Mouse (Mus musculus) liver, embryonic 14.5 days (tissue): ENCODE results near the gene Gm35315. TPM values are rescaled to one million over a fixed set of nuclear protein-coding genes. Genes with fewer than 3 reads are reported as not detected.
A peak's percentile ranks its signal among the peaks of the same experiment; 100 is the strongest.
"Not testable (repeated sequence)": the region's sequence is repeated elsewhere in the genome, so short reads cannot be mapped to it uniquely, and the experiment has no call there.

Experiments
- ATAC-seq: fragments of 200-750 bp; cut with Nextera tagmentation; 2 replicates; pipeline ENCODE4 v1.8.0; 2017; ENCODE audit warnings: moderate number of reproducible peaks, mild to moderate bottlenecking, moderate library complexity; ENCODE audit not compliant: insufficient read depth
- DNase-seq, 3 experiments: peaks; one replicate each; pipeline ENCODE4 v3.0.0-alpha.2; 2012 to 2013; ENCODE audit warnings: low read depth in 3 of 3, low spot score in 3 of 3
- H3K27ac ChIP-seq: fragments of 300-500 bp; sonication (generic); 2 replicates; pipeline ENCODE4 v1.5.1; 2014; ENCODE audit warnings: moderate library complexity, mild to moderate bottlenecking, control low read depth, inconsistent platforms
- H3K27me3 ChIP-seq: fragments of 300-500 bp; sonication (generic); 2 replicates; pipeline ENCODE4 v1.6.1; 2014; ENCODE audit warnings: mild to moderate bottlenecking, low read length, moderate library complexity; ENCODE audit not compliant: control insufficient read depth, insufficient read depth
- H3K36me3 ChIP-seq: fragments of 300-500 bp; sonication (generic); replicated peaks from 2 replicates; pipeline ENCODE4 v1.6.1; 2014; ENCODE audit warnings: low read depth; ENCODE audit not compliant: control insufficient read depth, insufficient read depth
- H3K4me1 ChIP-seq, 2 experiments: fragments of 200-500 bp in 1 of 2; fragments of 300-500 bp in 1 of 2; sonication (generic) in 1 of 2; replicated peaks; 2 replicates each; pipeline ENCODE4 v1.6.1; 2012 to 2014; ENCODE audit warnings: antibody characterized with exemption in 1 of 2, inconsistent platforms in 1 of 2, low read length in 1 of 2; ENCODE audit not compliant: control insufficient read depth in 2 of 2, insufficient read depth in 2 of 2
- H3K4me2 ChIP-seq: fragments of 300-500 bp; sonication (generic); 2 replicates; pipeline ENCODE4 v1.6.1; 2014; ENCODE audit warnings: low read depth, mild to moderate bottlenecking, control low read depth, moderate library complexity
- H3K4me3 ChIP-seq, 2 experiments: fragments of 200-500 bp in 1 of 2; fragments of 300-500 bp in 1 of 2; sonication (generic) in 1 of 2; 2 replicates each; pipeline ENCODE4 v1.5.1; 2012 to 2014; ENCODE audit warnings: low read depth in 2 of 2, low read length in 2 of 2, mild to moderate bottlenecking in 2 of 2, control low read depth in 1 of 2, inconsistent platforms in 1 of 2, moderate library complexity in 1 of 2; ENCODE audit not compliant: insufficient read depth in 1 of 2
- H3K9ac ChIP-seq: fragments of 300-500 bp; sonication (generic); replicated peaks from 2 replicates; pipeline ENCODE4 v1.6.1; 2014; ENCODE audit warnings: mild to moderate bottlenecking, control low read depth, moderate library complexity
- H3K9me3 ChIP-seq: fragments of 300-500 bp; sonication (generic); 2 replicates; pipeline ENCODE4 v1.6.1; 2016; ENCODE audit warnings: low read length, mixed read lengths; ENCODE audit not compliant: control insufficient read depth
- CTCF ChIP-seq: IDR thresholded peaks from 2 replicates; pipeline ENCODE4 v1.5.1; 2016; ENCODE audit warnings: antibody characterized with exemption, low read depth, control low read depth
- EP300 ChIP-seq: IDR thresholded peaks from 2 replicates; pipeline ENCODE4 v1.6.1; 2016; ENCODE audit warnings: antibody characterized with exemption, low read depth
- WGBS: fragments of 180-500 bp; shearing (Covaris S2); extraction: QIAGEN DNeasy Blood & Tissue Kit; methylation state at CpG from one replicate; pipeline ENCODE4 v1.1.7; 2014; ENCODE audit not compliant: insufficient replicate concordance; 5-methylcytosine and 5-hydroxymethylcytosine counted together
- polyA plus RNA-seq, 2 experiments: library from polyadenylated mRNA; depleted of rRNA in 1 of 2; stranded (reverse) in 1 of 2; unstranded in 1 of 2; fragments of >200 nt; fragmentation: Nextera tagmentation in 1 of 2; extraction: Ambion mirVana in 1 of 2; gene quantifications; 2 replicates each; pipeline versions ENCODE4 v1.2.1 to v1.2.3; 2012 to 2014

The Gm35315 gene
- polyA plus RNA-seq, 2 experiments = 0.51 to 0.81 TPM

GRCm38 (mm10) chr5:110094847-110095213 is 610 bp upstream of the Gm35315 start:
- H3K27ac ChIP-seq = peak overlapping the region; percentile 52
- H3K9ac ChIP-seq = peak overlapping the region; percentile 55
- no peak for TF ChIP-seq CTCF
- TF ChIP-seq EP300 = no peak
- ATAC-seq (peak; percentile 44; the same call in 1 of the 2 replicates), DNase-seq (no peak)
- 4% methylated on average over 4 of the region's 4 CpGs for WGBS
- no peaks in the 10 kb centered on the region for H3K9me3 ChIP-seq
- H3K4me2 ChIP-seq = peak overlapping the region; percentile 75
- H3K4me1 ChIP-seq = peaks cover 0 to 6% of the 10 kb centered on the region in 2 experiments; a peak in 2 of 4 replicates
- H3K27me3 ChIP-seq = no peaks in the 10 kb centered on the region
- no peaks in the 10 kb centered on the region for H3K36me3 ChIP-seq
- H3K4me3 ChIP-seq = peak overlapping the region; percentile 53 to 71

- H3K4me3 ChIP-seq = no peak overlapping the region
- no peaks in the 10 kb centered on the region for H3K36me3 ChIP-seq
- TF ChIP-seq EP300 (no peak), CTCF (no peak)
- 44% methylated on average over 2 of the region's 2 CpGs for WGBS
- DNase-seq = no peak
- H3K9me3 ChIP-seq = no peaks in the 10 kb centered on the region
- no peak overlapping the region for H3K9ac ChIP-seq
- no peak overlapping the region for H3K27ac ChIP-seq
- no peak overlapping the region for H3K4me2 ChIP-seq
- H3K27me3 ChIP-seq = no peaks in the 10 kb centered on the region
- ATAC-seq = no peak
- peaks cover 0 to 6% of the 10 kb centered on the region in 2 experiments; a peak in 2 of 4 replicates for H3K4me1 ChIP-seq
Measured at GRCm38 (mm10) chr5:110091546-110091945, 2.7 kb downstream of the Gm35315 start.

GRCm38 (mm10) chr5:110086161-110086866 is 7.9 kb downstream of the Gm35315 start:
- no peaks in the 10 kb centered on the region for H3K9me3 ChIP-seq
- H3K4me1 ChIP-seq = no peaks in the 10 kb centered on the region
- no peak overlapping the region for H3K9ac ChIP-seq
- no peaks in the 10 kb centered on the region for H3K27me3 ChIP-seq
- H3K4me3 ChIP-seq = 0 out of 4 replicates have a peak overlapping the region, but pooled peaks of 1 of the 2 experiments have one; percentile 6
- ATAC-seq (peak; percentile 63; the same call in 1 of the 2 replicates), DNase-seq (no peak)
- no peak overlapping the region for H3K27ac ChIP-seq
- TF ChIP-seq EP300 (no peak), CTCF (no peak)
- no peak overlapping the region for H3K4me2 ChIP-seq
- H3K36me3 ChIP-seq = no peaks in the 10 kb centered on the region
- WGBS = 50% methylated on average over 14 of the region's 14 CpGs

GRCm38 (mm10) chr5:110082961-110083360 is 11.3 kb downstream of the Gm35315 start:
- ATAC-seq (no peak), DNase-seq (no peak)
- no peak for TF ChIP-seq EP300
- TF ChIP-seq CTCF = no peak
- H3K9me3 ChIP-seq = peaks cover 6% of the 10 kb centered on the region
- no peaks in the 10 kb centered on the region for H3K4me1 ChIP-seq
- no peaks in the 10 kb centered on the region for H3K27me3 ChIP-seq
- WGBS = 67% methylated on average over 4 of the region's 4 CpGs
- H3K9ac ChIP-seq = no peak overlapping the region
- H3K4me3 ChIP-seq = no peak overlapping the region
- peaks cover 2% of the 10 kb centered on the region; the same call in 1 of the 2 replicates for H3K36me3 ChIP-seq
- H3K27ac ChIP-seq = no peak overlapping the region
- no peak overlapping the region for H3K4me2 ChIP-seq

GRCm38 (mm10) chr5:110072413-110072812 is 21.8 kb downstream of the Gm35315 start, which contains the start of gene Gm17655:
Gene Gm17655 (minus strand): TSS chr5:110072513.
- not testable (repeated sequence) for H3K9ac ChIP-seq, H3K4me1 ChIP-seq, H3K27ac ChIP-seq, H3K4me2 ChIP-seq, H3K9me3 ChIP-seq, H3K36me3 ChIP-seq, ATAC-seq, DNase-seq, H3K27me3 ChIP-seq, H3K4me3 ChIP-seq
- WGBS = 30% methylated on average over 2 of the region's 2 CpGs
